Mouse (Mus musculus): Measurements from ENCODE around the gene Hs3st3a1.

Gene Hs3st3a1

DNA sequence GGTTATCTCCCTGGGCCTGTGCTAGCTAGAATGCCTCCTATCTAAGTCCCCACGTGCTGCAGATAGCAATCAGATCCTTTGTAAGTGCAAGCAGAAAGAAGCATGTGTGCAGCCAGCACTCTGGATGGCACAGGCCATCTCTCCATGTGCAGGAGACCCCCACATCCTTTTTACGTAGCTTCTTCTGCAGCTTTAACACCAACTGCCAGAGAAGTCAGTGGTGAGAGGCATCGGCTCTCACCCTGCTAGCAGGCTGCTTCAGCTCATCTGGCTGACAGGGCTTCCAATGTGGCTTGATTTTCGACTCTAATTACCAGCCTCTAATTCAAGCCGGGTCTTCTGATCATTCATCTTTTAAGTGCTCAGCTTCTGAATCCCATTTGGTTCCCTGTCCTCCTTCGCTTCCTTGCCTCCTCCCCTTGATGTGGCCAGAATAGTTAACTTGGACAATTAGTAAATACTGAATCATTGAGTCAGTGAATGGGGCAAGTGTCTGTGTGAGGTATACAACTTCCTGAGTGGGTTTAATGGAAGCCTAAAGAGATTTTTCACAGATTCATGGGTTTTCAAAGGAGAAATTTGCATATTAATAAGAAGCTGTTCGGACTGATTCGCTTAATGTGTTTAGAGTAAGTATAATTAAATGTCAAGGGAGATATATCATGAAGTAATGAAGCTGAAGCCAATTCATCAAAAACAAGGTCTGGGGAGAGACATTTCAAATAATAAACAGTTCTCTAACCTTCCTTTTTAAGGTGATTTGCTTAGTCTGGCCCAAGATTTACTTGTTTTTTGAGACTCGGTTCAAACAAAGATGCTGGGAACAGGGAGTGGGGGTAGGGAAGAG, 54.7 kb downstream of the Hs3st3a1 start:
- no peak for DNase-seq (ENCODE audit: low spot score in 2 of 2)

DNA sequence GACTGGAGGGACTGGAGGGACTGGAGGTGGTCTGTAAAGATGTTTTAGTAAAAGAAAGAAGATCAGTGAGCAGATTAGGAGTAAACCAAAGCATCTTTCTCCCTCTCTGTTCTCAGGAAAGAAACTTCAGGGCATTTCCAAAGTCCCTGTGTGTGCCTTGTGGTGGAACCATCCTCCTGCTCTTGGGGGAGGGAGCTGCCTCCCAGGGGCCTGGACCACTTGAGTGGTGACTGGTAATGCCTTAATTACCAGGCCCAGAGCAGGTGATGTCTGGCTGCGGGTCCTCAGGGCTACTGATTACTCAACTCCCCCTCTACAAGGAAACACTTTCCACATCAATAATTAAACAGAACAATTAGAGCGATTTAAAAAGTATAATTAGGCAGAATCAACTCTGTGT, 59.3 kb downstream of the Hs3st3a1 start:
- no peak for DNase-seq (ENCODE audit: low spot score in 2 of 2)

DNA sequence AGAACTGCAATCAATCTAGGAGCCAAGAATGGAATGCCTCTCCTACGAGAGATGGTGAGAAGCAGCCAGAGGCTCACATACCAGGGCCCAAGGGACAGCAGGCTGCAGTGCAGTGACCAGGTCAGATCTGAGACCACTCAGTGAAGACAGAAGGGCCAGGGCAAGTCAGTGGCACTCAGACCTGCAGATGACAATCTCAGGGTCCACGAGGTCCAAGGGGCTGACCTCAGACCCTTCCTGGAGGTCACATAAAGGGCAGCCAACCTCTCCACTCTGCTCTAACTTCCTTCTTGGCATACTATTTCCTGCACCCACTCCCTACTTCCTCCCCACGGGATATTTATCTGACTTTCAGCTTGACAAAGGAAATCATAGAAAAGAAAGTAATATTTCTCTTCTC, 60.8 kb downstream of the Hs3st3a1 start:
- DNase-seq (ENCODE audit: low spot score in 2 of 2), result no peak

DNA sequence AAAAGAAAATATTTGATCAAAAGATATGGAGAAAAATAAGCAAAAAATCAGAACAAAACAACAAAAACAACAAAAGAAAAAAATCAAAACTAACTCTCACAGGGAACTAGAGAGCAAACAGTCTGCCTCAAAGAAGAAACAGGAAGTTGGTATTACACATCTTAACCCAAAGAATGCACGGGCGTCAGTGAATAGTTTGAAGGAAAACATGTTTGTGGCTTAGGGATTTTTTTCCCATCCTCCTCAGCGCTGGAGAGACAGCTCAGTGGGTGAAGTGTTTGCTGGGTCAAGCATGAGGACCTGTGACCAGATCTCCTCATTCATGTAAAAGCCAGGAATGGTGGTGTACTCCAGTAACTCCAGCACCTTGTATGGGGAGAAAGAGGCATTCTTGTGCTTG, 61.5 kb downstream of the Hs3st3a1 start:
- no peak for DNase-seq (ENCODE audit: low spot score in 2 of 2)

DNA sequence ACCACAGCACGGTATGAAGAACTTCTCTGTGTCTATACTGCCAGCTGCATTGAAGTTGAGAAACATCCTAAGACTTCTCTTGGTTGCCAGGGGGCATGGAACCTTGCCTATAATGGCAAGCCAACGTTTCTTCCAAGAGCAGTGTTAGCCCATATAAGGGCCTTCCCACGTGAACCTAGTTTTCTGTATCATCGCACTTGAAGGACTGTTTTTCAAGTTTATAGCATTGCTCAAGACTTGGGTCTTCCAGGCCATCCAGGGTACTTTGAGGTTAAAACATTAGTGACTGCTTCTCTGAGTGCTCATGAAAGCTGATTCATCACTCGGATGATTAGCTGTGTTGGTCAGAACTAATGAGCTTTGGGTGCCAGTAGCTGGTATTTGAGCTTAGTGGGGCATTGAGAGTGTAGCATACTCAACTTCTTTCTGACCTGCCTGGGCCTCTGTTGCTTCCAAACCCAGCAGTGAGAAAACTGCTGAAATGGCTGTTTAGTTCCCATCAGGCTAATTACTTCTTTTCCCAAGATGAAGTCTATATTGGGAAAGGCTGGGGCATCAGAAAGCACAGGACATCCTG, 65.5 kb downstream of the Hs3st3a1 start:
- DNase-seq (ENCODE audit: low spot score in 2 of 2), result no peak

DNA sequence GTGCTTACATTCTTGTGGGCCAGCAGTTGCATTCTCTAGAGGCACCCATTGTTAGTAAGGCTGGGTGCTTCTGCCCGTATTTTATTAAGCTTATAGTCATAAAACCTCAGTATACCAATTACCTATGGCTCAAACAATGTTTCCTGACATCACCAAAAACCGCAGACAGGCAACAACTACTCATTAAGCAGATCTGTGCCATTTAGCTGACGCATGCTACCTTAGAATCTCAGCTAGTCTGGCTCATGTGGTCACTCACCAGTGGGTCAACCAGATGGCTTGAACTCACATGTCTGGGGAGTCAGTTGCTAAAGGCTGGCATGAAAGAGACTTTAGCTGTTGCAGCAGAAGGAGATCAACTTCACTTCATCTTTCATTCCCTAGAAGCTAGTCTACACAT, 67.9 kb downstream of the Hs3st3a1 start:
- DNase-seq (ENCODE audit: low spot score in 2 of 2), result no peak

DNA sequence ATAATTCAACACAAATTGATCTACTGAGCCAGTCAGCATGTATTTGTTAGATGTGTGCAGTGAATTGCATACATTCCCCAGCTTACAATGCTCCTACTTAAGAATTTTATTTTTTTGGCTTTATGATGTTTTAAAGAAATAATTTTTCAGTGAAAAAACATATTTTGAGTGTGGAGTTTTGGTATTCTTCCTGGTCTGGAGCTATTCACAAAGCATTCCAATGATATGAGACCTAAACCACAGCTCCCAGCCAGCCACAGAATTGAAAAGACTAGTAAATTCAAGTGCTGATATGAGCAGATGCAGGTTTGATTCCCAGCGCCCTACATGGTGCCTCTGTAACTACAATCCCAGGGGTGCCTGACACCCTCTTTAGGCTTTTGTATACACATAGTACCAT, 70.8 kb downstream of the Hs3st3a1 start:
- no peak for DNase-seq (ENCODE audit: low spot score in 2 of 2)

DNA sequence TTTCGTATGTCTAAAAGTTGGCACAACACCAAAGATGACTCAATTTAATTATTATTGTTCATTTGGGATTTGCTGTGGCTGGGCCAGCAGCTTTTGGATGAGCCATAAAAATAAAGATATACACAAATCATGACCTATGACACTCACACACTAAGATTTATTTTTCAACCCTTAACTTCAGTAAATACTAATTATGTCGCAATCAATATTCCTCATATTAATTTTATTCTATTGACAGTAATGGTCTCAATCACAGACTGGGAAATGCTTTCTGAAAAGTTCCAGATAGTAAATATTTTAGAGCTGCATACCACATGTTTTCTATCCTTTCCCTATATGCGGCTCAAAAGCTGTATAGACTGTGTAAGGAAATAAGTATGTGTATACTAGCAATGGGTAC, 71.9 kb downstream of the Hs3st3a1 start:
- DNase-seq (ENCODE audit: low spot score in 2 of 2), result no peak

DNA sequence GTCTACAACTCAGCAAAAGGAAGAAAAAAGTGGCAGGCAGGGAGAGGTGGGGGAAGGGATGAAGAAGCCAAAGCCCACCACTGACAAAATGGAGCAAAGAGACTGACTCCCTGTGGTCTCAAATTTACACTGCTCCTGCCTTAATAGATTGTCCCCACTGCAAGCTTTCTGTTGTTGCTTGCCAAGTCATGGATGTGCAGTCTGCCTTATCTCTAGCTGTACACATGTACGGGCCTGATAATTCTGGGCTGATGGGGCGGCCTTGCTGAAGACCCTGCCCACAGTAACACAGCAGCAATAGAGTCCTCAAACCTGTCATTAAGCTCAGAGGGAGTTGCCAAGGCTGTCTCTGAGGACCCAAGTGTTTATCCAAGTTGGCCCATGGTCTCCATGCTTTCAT, 74.0 kb downstream of the Hs3st3a1 start:
- DNase-seq (ENCODE audit: low spot score in 2 of 2), result no peak

DNA sequence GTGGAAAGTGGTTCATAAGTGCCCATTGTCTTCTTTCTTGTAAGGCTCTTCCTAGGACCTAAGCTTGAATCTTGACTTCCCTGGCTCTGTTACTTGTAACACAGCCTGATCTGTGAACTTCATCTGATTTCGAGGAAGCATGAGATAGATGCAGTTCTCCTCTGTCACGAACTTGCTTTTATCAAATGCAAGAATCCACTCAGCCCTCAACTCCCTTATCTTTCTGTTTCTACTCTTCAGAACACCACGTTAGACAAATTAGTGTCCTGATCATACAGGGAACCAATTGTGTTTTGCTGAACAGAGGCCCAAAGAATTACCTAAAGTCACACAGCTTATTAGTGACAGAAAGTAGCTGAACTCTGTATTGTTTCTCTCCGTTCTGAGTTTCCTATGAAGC, 77.2 kb downstream of the Hs3st3a1 start:
- DNase-seq (ENCODE audit: low spot score in 2 of 2), result no peak

DNA sequence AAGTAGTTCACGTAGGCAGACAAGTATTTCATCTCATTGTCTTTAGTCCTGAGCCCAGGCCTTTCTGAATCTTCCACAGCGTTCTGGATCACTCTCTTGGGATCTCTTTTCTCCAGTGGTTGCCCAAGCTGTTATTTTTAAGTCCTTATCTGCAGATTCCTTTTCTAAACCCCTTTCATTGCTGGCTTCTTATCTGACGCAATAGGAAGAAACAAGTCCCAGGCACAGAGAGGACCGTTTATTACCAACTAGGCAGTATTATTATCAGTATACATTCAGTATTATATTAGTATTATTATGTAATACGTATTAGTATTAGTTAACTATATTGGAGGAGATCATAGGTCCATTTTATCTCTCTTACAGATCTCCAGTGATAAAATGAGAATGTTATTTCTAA, 78.3 kb downstream of the Hs3st3a1 start:
- no peak for DNase-seq (ENCODE audit: low spot score in 2 of 2)

DNA sequence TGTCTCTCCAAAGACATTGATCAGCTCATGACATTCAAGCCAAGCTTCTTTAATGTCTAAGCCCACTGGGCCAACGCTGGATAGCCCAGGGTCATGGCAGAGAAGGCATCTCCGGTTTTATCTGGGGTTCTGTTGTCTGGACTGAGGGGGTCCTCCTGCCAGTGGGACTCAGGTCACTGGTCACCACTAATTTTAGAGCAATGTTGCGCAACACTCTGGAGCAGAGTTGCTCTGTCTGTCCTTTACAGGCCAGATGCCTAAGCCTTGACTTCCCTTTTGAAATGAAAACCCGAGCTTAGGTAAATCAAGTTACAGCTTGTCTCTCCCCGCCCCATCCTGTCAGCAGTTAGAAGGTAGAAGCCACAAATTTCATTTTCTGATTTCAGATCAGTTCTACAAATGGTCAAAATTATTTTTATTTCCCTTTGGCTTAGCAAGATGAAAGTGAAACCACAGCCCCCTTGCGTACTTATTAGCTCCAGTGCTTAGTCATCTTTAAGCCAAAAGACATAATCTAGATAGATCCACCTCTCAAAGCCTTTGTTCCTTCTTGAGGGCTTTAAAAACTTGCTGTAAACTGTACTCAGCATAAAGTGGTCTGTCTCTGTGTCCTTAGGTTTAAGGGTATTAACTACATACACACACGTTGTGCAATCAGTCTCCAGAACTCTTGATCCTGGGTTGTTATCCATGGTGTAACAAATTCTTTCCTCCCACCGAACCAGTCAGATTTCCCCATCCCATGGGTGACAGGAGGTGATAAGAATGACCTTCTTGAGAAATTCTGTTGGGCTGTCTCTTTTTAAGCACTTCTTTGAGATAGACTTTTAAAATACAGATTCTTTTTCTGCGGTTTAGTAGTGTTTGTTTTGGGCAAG, 81.8 kb downstream of the Hs3st3a1 start:
- DNase-seq (ENCODE audit: low spot score in 2 of 2), result no peak

DNA sequence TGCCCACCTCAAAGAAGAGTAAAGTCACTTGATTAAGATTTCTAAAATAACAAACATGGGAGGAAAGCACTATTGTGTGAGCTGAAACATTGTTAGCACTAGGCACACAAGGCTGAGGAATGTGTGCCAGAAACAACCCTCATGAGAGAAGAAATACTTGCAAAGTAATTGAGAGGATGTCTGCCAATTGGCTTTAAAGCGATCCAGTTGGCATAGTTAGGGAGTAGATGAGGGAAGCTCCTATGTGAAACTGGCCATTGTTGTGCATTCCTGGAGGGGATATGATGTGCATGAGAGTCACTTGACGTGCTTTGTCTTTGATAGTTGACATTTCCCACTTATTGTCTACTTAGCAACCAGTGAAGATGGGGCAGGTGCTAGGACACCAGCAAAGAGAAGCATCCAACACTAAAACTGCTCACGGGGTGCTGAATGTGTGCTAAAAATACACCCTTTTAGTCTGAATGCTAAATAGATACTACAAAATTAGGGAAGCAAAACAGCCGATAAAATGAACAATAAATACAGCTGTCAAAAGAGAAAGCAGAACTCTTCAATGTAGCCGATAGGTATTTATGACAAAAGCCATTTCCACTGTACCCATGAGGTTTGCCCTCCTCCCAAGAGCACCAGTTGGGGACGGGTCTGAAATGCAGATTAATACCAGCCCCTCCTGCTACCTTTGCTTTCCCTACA, 83.2 kb downstream of the Hs3st3a1 start:
- no peak for DNase-seq (ENCODE audit: low spot score in 2 of 2)

DNA sequence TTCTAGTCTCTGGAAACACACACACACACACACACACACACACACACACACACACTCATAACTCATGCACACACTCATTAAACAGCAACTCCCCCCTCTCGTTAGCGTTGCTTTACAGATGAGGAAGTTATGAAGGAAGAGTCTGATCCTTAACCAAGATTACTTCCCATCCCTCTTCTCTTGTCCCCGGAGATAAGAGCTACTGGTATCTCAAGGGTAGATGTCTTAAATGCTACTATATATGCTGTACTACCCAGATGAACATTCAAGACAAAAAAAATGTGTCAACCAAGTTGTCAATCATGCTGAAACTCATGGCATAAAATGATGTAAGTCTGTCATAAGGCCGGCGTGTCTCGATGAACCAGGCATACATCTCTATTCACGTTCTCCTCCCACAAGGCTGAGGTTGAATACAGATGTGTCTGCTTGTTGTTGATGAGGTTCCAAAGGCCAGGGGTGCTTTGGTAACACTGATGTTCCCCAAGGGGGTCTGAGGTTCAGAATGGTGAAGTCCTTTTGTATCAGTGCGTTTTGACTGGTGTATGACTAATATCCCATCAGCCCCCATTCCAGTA, 89.0 kb downstream of the Hs3st3a1 start:
- DNase-seq (ENCODE audit: low spot score in 2 of 2), result no peak

DNA sequence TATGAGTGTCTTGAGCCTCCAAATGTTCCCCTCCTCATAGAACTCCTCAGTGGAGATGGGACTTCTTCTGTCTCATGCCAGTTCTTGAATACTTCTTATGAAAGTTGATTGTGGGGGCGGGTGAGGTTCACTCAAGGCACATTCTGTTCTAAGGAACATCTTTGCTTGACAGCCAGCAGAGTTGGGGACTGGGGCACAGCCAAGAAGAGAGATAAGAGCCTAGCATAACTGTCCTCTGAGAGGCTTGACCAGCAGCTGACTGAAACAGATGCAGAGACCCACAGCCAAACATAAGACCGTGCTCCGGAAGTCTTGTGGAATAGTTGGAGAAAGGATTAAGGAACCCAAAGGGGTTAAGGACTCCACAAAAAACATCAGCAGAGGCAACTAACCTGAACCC, 102.1 kb downstream of the Hs3st3a1 start:
- peak in 1 of 2 experiments; percentile 18 for DNase-seq (ENCODE audit: low spot score in 2 of 2)

DNA sequence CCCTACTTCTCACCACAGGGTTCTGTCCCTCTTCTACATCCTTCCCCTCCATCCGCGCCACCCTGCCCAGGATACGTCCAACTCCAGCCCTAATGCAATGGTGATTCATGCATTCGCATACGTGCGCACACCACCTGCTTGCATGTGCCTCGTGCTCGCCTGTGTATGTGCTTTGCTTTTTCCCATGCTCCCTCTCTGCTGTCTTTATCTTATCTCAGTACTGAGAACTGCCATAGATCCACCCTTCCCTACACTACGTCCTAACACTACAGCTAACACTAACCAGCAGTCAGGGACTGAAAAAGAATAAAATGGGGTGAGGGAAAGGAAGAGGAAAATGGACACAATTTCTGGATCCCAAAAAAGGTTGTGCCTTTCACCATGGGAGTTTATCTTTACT, 106.7 kb downstream of the Hs3st3a1 start:
- DNase-seq (ENCODE audit: low spot score in 2 of 2), result no peak

DNA sequence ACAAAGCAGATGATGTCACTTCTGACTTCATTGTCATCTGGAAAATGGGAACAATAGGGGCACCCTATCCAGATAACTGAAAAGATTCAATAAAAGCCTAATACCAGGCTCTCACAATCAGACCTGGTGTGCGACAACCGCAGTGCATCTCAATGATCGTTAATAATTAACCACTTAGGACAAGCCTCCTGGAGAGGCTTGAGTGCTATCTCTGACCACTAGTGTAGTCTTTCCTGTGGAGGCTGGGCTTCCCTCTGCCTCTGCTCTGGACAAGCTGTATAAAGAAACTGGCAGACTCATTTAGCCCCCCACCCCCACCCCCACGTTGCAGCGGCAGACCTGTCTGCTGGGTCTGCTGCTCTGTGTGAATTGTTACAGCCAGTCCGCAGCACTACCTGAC, 107.2 kb downstream of the Hs3st3a1 start:
- no peak for DNase-seq (ENCODE audit: low spot score in 2 of 2)

DNA sequence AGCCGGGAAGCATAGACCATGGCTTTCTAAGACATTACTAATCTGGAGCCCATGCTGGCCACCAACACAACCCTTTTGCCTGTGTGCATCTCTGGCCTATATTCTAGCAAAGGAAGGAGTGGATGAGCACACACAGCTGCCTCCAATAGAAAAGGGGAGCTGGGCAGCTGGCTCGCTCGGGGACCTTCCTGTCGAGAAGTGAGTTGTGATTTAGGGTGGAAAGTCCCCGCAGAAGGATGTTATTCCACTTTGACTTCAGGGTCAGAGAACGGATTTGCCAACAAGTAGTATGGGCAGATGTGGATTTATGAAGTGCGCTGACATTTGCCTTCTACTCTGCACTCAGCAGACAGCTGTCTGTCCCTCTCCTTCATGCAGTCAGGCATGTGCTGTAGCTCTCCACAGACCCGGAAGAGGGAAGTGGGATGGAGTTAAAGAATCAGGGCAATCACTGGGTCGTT, 108.1 kb downstream of the Hs3st3a1 start:
- DNase-seq (ENCODE audit: low spot score in 2 of 2), result no peak

DNA sequence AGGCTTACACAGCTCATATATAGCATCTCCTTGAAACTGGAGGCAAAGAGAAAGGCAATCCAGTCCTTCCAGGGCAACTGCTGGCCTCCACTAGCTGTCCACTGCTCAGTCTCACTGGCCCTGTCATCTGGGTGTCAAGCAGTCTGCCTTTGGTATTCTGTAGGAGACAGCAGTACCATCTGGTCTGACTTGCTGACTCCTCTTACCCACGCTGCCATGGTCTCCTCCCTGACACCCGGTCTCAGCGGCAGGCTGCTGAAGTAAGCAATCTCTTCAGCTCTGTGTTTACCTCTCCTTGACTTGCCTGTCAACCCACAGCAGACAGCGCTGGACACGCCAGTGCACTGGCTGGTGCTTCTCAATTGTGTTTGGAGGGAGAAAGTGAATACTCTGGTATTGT, 109.1 kb downstream of the Hs3st3a1 start:
- DNase-seq (ENCODE audit: low spot score in 2 of 2), result no peak

DNA sequence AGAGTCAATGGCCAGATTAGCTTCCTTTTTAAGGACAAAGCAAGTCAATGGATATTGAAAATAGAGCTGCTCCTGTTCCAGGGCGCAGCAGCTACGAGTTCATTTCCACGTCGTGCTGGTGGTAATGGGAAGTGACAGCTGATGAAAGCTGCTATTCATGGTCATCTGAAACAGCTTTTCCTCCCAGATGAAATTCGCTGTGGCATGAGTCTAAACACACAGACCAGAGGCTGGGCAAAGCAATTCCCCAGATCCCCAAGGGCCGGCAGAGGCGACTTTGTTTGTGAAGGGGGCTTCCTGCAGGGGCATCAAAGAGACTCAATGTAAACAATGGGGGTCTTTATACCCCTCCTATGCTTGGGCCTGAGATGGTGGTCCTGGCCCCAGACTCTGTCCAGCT, 114.2 kb downstream of the Hs3st3a1 start:
- DNase-seq (ENCODE audit: low spot score in 2 of 2), result no peak

DNA sequence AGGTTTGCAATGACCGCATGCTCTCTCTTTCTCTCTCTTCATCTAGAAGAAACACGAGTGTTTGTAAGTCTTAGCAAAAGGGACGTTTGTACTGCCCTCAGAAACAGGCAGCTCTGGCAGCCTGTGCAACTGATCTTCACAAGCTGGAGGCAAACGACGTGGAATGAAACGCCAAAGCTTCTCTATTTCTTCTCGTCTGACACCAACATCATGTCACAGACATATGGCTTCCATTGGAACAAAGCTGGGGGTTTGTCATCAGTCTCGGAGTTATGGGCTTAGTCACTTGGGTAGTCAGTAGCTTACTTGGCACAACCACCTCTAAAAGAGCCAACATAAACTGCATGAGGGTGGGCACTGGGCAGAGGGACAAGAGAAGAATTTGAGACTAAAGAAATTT, 114.8 kb downstream of the Hs3st3a1 start:
- no peak for DNase-seq (ENCODE audit: low spot score in 2 of 2)

DNA sequence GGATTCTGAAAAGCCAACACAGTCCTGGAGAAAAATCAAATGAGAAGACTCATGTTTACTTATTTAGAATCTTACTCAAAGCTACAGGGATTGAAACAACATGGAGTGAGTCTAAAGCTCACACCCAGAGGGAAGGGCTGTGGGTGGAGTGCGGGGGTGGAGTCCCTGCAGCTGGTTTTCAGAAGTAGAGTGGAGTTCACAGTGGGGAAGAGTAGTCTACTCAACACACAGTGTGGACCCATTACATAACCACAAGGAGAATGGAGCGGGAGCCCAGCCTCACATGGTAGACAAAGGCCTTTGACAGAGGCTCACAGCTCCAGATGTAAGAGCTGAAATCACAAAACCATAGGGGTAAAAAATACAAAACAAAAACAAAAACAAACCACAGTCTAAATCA, 123.2 kb downstream of the Hs3st3a1 start:
- no peak for DNase-seq (ENCODE audit: low spot score in 2 of 2)
